Mouse (Mus musculus): ENCODE data around the gene Ring1.
"Not testable (repeated sequence)": the region's sequence is repeated elsewhere in the genome, so short reads cannot be mapped to it uniquely, and the experiment has no call there.

The Ring1 gene

GRCm38 (mm10) chr17:34028501-34029149 is 4.1 kb upstream of the Ring1 start:
- DNase-seq (ENCODE audit: low spot score in 2 of 2), result no peak

GRCm38 (mm10) chr17:34027656-34028223 is 3.3 kb upstream of the Ring1 start, which contains the start of gene H2-Ke6:
H2-Ke6 (minus strand) TSS chr17:34028060.
- DNase-seq (ENCODE audit: low spot score in 2 of 2), result peak; percentile 89 to 92

- peak; percentile 51 to 78 for DNase-seq (ENCODE audit: low spot score in 2 of 2)
Observed at GRCm38 (mm10) chr17:34026917-34027655, 2.6 kb upstream of the Ring1 start.

GRCm38 (mm10) chr17:34026221-34026620 is 1.7 kb upstream of the Ring1 start:
- no peak for DNase-seq (ENCODE audit: low spot score in 2 of 2)

- no peak for DNase-seq (ENCODE audit: low spot score in 2 of 2)
Observed at GRCm38 (mm10) chr17:34025756-34026151, 1.3 kb upstream of the Ring1 start.

GRCm38 (mm10) chr17:34024861-34025755 is 628 bp upstream of the Ring1 start:
- DNase-seq (ENCODE audit: low spot score in 2 of 2), result peak in 1 of 2 experiments; percentile 68

- no peak for DNase-seq (ENCODE audit: low spot score in 2 of 2)
Observed at GRCm38 (mm10) chr17:34023678-34024077, 802 bp downstream of the Ring1 start.

GRCm38 (mm10) chr17:34022987-34023386 is 1.5 kb downstream of the Ring1 start:
- DNase-seq (ENCODE audit: low spot score in 2 of 2), result no peak

- no peak for DNase-seq (ENCODE audit: low spot score in 2 of 2)
Observed at GRCm38 (mm10) chr17:34022414-34022783, 2.1 kb downstream of the Ring1 start.

GRCm38 (mm10) chr17:34021539-34022413 is 2.7 kb downstream of the Ring1 start:
- no peak for DNase-seq (ENCODE audit: low spot score in 2 of 2)

GRCm38 (mm10) chr17:34013436-34013835 is 11.0 kb downstream of the Ring1 start:
- no peak for DNase-seq (ENCODE audit: low spot score in 2 of 2)

GRCm38 (mm10) chr17:34010156-34010555 is 14.3 kb downstream of the Ring1 start:
- no peak for DNase-seq (ENCODE audit: low spot score in 2 of 2)

GRCm38 (mm10) chr17:34006570-34006969 is 17.9 kb downstream of the Ring1 start:
- no peak for DNase-seq (ENCODE audit: low spot score in 2 of 2)

- DNase-seq (ENCODE audit: low spot score in 2 of 2), result peak; percentile 39 to 70
Observed at GRCm38 (mm10) chr17:34003426-34003825, 21.1 kb downstream of the Ring1 start.

GRCm38 (mm10) chr17:34000796-34001195 is 23.7 kb downstream of the Ring1 start:
- DNase-seq (ENCODE audit: low spot score in 2 of 2), result not testable (repeated sequence)

GRCm38 (mm10) chr17:34000150-34000537 is 24.3 kb downstream of the Ring1 start, which contains the start of gene H2-K1:
H2-K1 (minus strand) TSS chr17:34000347.
- peak; percentile 79 to 92 for DNase-seq (ENCODE audit: low spot score in 2 of 2)

- peak; percentile 33 to 59 for DNase-seq (ENCODE audit: low spot score in 2 of 2)
Observed at GRCm38 (mm10) chr17:33999341-34000149, 24.9 kb downstream of the Ring1 start.

GRCm38 (mm10) chr17:33998697-33999096 is 25.8 kb downstream of the Ring1 start:
- not testable (repeated sequence) for DNase-seq (ENCODE audit: low spot score in 2 of 2)

GRCm38 (mm10) chr17:33997025-33997424 is 27.5 kb downstream of the Ring1 start:
- not testable (repeated sequence) for DNase-seq (ENCODE audit: low spot score in 2 of 2)

GRCm38 (mm10) chr17:33995651-33996050 is 28.8 kb downstream of the Ring1 start:
- no peak for DNase-seq (ENCODE audit: low spot score in 2 of 2)

Data from spleen, postnatal 10 days (tissue).